Mouse (Mus musculus) frontal cortex, adult (tissue): ENCODE measurements around the gene Nt5c3b.

ENCODE experiments used
- ATAC-seq: cut with Nextera tagmentation; 2 replicates; pipeline ENCODE4 v1.9.2; 2017; ENCODE audit warnings: mild to moderate bottlenecking, moderate library complexity, mixed read lengths; ENCODE audit not compliant: low TSS enrichment

Nt5c3b gene

DNA sequence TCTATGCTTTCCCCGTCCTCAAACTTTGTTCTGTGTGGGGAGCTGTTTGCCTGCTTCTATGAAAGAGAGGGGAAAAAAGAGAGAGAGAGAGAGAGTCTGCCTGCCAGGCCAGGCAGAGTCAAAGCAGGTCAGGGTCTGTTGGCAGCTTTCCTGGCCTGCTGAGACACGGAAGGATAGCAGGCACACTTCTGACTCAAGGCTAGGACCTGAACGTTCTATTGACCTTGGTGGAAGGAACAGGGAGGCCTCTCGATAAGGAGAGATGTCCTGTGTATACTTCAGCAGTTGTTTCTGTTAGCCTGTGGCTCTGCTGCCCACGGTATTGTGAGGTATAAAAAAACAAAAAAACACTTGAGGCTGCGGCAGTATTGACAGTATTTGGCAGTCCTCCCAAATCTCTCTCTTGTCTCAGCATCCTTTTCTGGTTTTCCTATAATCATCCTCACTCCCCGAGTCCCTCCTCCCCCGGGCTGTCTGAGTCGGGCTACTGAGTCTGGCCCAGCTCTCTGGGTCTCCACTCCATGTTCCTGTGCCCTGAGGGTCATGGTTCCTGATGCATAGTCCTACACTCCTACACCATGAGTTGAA, 12.9 kb downstream of the Nt5c3b start:
- ATAC-seq, result peak; percentile 20; the same call in 1 of the 2 replicates

DNA sequence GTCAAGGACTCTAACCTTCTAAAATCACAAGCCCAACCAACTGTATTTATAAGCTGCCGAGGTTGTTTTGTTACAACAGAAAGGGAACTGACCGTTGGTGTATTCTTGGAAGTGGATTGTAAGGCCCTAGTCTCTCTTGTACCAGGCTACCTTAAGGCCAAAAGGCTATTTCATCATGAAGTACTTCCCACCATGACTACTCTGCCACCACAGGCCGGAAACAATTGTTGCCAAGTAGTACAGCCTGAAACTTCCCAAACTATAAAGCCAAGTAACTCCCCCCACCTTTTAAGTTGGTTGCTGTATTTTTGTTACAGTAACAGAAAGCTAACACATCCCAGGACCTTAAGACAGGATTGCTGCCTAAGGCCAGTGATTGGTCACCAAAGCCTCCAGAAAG, 14.8 kb downstream of the Nt5c3b start:
- ATAC-seq, result no peak

DNA sequence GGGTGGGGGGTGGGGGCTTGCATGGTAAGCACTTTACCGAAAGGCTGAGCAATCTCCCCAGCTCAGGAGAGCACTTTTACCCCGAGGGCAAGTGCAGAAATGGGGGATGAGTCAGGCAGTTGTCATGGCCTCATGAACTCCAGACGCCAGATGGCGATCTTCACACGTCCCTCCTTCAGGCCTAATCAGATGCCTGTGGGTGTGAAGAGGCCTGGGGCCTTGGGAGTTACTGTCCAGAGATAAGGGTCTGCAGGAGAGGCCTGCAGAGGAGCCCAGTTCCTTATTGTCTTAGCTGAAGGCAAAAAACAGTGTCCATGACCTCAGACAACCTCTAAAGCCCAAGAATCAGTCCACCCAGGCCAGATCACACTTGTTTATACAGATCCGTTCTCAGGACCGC, 15.8 kb downstream of the Nt5c3b start:
- no peak for ATAC-seq

DNA sequence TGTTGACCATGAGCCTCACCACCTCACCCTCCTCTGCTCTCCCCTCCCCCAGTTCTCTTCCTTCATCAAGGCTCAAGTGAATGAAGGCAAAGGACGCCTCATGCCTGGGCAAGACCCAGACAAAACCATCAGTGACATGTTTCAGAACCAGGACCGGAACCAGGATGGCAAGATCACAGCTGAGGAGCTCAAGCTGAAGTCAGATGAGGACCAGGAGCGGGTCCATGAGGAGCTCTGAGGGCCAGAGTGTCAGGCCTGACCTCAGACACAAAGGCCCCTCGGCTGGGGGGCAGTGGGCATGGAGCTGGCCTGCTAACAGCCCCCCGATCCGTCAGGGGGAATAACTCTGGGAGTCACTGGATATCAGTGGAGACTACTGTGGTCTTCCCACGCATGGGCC, 17.8 kb downstream of the Nt5c3b start:
- no peak for ATAC-seq

DNA sequence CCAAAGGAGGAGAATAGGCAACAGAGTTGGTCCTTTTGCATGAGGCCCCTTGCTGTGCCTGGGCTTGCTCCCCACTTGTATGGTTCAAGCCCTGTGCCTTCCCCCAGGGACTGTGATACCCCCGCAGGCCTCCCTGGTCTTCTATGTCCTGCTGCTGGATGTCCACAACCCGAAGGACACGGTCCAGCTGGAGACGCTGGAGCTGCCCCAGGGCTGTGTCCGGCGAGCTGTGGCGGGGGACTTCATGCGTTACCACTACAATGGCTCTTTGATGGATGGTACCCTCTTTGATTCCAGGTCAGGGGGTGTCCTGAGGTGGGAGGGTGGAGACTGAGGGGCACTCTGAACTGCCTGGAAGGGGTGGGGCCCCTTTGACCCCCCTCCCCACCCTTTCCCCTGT, 20.1 kb downstream of the Nt5c3b start:
- no peak for ATAC-seq

DNA sequence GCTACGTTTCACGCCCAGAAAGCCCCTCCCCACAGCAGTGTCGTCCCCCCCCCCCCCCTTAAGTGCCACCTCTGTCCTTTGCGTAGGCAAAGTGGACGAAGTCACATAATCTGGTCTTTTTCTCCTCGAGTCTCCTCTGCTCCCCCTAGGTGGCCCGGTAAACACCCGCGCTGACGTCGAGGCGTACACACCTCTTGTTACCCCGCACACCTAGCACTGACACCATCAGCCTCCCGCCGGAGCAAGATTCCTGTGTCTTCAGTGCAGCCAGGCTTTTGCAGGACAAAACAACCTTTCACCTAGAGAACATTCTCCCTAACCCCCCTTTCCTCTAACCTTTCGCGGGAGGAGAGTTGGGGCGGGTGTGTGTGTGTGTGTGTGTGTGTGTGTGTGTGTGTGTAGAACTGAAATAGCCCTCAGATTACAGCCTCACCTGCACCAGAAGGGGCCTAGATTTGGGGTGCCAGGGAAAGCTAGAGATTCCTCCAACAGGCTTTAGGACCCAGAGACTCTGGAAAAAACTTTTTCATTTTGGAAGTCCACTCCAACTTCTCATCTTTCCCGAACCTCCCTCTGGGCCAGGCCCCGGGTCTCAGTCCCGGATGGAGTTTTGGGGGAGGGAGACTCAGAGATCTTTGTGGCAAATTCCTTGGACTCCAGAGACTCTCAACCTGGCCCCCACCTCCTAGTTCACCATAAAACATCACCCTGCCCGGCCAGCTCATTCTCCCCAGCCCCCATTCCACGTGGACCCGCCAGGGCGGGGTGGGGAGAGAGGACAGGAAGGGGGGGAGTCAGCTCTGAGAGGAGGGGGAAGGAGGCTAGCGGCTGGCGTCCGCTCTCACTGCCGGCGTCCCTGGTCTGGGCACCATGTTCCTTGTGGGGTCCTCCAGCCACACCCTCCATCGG, 26.4 kb downstream of the Nt5c3b start, which contains the start of gene Fkbp10:
Gene Fkbp10 (plus strand): TSS at position 784 of the 909 bp plus-strand sequence.
- no peak for ATAC-seq

DNA sequence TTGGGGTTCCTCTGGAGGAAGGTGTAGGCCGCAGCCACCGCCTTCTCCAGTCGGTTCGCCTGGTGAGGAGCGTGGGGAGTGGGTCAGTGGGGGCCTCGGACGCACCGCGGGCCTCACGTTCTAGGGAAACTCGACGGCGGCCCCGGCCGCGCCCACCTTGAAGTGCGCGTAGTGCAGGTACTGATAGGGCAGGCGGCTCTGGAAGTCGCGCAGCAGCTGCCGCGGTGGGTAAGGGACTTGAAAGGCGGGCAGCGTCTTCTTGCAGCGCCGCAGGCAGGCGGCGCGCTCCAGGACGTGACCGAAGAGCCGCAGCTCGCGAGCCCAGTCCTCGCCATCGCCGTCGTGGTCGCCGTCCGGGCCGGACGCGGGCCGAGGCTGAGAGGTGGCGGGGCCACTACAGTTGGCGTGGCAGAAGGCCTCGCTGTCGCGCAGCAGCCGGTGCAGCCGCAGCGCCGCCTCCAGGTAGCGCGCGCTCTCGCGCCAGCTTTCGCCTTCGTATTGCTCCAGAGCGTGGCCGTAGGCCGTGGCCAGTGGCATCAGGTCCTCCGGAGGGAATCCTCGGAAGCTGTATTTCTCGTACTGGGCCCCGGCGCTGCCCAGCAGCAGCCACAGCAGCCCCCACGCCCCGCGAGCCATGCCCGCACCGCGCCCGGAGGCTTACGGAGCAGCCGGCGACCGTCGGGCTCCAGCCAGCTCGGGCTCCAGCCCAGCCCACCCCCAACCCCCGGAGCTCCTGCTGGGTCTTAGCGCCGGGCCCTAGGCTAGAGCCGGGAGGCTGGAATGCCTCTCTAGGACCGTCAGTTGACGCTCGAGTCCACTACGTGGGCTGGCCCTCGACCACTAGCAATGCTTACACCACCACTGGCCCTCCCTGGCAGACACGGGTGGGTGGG, 27.3 kb downstream of the Nt5c3b start, which contains the start of gene P3h4:
Gene P3h4 (minus strand): TSS at position 816 of the 893 bp plus-strand sequence.
- peak; percentile 80 for ATAC-seq

DNA sequence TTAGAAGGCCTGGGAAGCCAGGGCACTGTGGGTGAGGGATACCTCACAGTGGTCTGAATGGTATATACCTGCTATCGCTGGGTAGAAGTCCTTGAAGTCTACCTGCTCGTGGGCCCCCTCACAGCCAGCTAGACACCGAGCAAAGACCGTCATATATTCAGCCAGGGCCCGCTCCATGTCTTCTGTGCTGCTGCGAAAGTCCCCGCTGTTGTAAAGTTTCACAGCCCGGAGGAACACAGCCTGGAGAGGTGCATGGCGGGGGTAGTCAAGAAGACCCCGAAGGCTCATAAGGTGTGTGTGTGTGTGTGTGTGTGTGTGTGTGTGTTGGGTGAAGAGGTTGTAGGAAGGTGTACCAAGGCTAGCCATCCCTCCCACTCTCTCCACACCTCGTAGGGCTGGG, 28.1 kb downstream of the Nt5c3b start:
- ATAC-seq, result no peak

DNA sequence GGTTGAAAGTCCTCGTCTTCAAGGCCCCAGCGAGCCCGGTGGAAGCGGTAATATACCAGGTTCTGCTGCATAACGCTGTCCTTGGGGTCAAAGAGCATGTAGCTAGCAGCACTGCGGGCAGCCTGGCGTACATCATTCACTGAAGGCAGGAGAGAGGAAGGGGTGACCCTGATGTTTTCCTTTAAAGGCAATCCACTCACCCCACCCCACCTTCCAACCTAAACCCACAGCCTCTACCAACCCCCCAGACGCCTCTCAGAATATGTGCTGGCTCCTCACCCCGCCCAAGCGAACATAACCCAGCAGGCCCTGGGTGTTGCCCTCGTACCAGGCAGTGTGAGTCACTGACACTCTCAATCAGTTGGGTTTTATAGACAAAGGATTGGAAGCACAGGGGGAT, 29.9 kb downstream of the Nt5c3b start:
- no peak for ATAC-seq

DNA sequence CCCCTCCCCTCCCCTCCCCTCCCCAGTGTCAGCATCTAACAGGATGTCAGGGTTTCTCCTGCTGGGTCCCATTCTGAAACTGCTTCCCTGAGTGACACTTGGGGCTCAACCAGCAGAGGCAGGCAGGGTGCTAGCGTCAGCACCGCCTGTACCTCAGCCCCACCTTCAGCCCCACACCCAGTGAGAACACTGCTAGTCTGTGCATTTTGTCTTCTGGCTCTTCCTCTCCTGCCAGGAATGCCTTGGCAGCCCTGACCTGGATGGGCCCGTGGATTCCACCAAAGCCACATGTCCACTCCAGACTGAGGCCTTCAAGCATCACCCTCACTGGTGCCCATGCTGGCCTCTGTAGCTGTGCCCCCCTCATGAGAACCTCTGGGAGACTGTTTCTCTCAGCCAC, 31.9 kb downstream of the Nt5c3b start:
- ATAC-seq, result no peak

DNA sequence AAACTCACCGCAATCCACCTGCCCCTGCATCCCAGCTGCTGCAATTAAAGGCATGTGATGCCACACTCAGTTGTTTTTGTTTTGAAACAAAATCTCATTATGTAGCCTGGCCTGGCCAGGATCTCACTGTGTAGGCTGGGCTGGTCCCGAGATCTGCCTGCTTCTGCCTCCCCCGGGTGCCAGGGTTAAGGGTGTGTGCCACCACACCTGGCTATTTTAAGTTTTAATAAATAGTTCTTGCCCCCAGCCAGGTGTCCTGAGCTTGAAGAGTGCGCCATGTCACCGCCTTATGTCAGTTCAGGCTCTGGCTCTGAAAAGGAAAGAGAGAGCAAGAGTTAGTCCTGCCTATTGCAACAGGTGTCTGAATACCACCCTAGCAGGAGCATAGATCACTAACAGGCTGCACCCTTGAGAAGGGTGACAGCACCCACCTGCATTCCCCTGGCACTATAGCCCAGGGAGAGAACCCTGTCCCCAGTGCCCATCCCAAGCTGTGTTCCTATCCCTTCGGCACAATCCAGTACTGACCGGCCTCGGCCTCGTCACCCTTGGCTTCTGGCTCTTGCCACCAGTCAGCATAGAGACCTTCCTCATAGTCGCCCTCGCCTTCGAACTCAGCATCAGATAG, 32.7 kb downstream of the Nt5c3b start:
- no peak for ATAC-seq

DNA sequence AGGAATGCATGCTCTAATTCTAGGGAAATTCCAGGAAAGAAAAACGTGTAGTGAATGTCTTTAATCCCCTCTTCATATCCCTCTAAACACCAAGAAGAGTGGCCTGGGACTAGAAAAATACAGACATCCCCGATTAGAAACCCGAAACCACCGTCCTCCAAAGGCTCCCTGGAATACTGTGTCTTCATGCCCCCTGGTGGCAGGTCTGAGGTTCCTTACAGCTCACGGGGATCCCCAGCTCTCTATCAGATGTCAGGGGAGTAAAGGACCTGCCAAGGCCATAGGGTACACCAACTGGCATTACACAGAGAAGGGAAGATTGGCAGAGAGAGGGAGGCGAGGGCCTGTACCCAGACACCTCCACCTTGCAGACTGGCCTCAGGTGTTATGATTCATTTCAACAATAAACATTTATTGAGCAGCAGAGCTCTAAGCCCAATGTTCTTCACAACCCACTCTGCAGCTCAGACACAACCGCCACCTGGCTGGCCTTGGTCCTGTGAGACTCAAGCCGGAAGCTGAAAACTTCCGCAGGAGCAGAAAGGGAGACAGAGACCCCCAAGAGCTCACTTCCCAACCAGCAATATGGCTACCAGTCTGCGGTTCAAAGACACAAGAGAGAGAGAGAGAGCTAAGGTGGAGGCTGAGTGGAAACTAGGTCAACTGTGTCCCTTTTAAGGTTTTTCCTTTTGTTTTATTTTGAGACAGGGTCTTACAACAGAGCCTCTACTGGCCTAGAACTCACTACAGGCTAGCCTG, 33.4 kb downstream of the Nt5c3b start:
- peak; percentile 84 for ATAC-seq

DNA sequence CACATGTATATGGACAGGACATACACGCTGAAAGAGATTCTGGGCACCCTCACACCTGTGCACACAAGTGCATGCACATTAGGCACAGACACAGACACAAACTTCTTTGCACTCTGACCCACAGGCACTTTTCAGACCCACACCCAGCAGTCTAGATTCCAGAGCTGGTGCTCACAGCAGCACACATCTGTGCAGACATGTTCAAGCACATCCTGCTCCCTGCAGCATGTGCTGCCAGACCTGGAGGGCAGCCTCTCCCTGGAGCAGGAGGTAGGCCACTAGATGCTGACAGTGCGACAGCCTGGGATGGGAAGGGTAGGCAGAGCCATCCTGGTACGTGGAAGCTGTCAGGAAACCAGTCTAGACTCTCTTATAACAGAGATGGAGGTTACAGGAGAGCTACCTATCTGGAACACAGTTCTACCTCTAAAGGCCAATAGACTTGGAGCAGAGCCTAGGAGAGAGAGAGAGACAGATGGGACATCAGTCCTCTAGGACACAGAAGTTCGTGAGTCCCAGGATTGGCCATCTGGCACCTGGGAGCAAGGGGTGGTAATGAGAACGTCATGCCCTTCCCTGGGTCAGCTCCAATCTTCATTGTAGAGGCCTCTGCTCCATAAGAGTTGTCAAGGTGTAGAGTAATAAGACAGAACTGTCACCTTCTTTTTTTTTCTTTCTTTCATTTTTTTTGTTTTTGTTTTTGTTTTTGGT, 34.5 kb downstream of the Nt5c3b start:
- no peak for ATAC-seq

DNA sequence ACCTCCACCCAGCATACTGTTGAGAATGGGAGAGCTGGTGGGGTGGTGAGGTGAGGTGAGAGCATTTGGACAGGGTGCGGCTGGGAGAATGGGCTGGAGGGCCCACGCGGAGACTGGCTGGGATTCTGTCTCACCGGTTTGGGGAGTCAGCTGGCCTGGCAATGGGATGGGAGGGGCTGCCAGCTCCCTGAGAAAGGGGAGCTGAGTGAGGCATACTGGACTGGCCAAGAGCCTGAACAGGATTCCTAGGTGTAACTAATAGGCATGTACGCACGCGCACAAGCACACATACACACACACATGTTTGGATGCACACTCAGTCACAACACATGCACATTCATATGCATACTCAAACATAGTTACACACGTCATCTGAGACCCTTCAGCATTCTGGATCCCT, 35.3 kb downstream of the Nt5c3b start:
- ATAC-seq, result no peak

DNA sequence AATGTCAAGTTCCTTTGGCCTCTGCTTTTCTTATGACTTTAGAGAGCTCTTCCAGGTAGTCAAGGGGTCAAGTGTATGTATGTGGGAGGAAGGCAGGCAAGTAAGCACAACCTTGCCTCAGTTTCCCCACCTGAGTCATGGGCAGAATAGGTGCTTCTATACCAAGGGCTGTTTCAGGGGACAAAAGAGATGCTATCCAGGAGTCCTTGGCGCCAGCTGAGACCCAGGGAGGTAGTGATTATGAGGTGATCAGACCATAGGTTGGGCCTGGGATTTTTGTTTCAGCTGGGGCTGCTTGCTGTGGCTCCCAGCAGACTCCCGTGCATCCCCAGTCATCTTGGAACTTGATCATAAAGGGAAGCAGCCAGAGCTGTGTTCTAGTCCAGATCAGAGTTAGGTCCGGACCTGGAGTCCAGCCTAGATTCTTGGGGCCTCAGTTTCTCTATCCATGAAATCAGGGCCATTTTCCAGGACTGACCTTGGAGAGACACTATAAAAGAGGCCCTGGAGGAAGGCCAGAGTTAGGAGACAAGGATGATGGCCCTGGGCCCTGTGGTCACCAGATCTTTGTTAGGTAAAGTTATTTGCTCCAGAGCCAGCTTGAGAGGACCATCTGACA, 37.0 kb downstream of the Nt5c3b start:
- ATAC-seq, result no peak

DNA sequence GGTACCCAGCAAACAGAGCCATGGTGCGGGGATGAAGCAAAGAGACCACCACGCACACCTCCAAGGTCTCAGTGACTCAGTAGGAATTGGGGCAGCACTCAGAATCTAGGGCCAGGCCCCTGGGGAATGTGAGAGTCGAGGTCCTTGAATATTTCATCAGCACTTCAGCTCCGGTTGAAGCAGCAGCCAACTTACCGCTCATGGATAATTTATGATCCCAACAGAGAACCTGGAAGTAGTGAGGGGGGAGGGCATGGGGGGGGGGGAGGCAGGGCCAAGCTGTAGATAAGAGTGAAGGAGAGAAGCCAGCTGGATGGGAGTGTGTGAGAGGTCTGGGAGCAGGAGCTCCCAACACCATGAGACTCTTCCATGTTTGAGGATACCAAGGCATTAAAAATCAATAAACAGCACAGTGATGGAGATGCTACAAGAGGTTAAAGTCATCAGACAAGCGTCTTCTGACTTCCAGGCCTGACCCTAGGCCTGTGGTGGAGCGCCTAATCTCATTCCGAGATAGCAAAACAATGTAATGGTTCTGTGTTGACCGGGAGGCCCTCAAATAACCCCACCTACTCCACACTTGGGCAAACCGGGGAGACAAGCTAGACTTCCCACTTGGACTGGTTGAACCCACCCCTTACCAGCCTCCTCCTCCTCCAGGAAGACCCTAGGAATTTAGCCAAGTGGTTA, 38.0 kb downstream of the Nt5c3b start:
- no peak for ATAC-seq

DNA sequence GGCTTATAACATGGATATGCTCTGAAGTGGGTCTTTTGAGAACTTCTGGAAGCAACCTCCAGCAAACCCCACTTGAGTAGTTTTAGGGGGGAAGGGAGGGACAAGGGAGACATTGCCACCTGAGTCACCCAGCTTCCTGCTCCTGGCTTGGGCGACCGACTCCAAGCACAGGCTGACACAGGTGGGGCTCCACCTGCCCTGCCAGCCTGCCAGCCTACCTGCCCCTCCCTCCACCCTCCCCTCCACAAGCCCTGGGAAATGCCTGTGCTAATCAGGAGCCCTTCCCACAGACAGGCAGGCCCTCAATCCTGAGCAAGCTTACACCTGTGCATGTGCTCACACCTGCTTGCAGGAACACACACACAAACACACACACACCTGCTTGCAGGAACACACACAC, 38.9 kb downstream of the Nt5c3b start:
- ATAC-seq, result no peak

DNA sequence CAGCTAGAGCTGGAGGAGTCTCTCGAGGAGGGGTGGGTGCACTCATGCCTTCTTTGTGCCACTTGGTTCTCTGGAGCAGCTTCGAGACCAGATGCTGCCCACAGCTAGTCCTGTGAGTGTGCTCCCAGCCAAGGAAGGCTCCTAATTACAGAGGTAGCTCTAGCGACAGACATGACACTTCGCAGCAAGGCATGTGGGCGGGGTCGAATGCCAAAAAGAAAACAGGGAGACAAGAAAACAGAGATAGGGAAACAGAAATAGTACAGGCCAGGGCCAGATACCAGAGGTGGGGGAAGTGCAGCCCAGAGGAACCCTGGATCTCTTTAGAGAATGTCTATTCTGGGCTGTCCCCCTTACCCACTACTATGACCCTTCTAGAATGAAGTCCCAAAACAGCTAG, 39.4 kb downstream of the Nt5c3b start:
- ATAC-seq, result no peak

DNA sequence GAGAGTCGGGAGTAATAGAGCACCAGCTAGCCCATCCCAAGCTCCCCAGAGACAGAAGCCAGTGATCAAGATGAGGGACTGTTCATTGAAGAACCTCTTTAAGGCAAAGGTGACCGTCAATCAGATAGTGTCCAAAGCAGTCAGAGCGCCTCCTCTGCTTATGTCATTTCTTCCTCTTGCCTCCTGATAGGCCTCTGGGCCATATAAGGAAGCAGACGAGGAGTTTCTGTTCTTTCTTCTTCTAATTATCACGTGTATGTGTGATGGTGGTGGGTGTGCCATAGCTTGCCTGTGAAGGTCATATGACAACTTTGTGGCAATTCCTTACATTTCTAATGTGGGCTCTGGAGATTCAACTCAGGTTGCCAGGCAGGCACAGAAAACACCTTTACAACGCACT, 40.8 kb downstream of the Nt5c3b start:
- no peak for ATAC-seq
